Mouse (Mus musculus) CH12.LX (cell line): ENCODE data around the gene Rrad. TPM values are rescaled to one million over a fixed set of nuclear protein-coding genes. Genes with fewer than 3 reads are reported as not detected.

Experiments
- DNase-seq: peaks from one replicate; pipeline ENCODE4 v3.0.0-alpha.2; 2013; ENCODE audit errors: extremely low read depth
- H3K27ac ChIP-seq: 2 replicates; pipeline ENCODE4 v1.5.1; 2012; ENCODE audit warnings: low read depth, mild to moderate bottlenecking, control low read depth, moderate library complexity; ENCODE audit not compliant: insufficient read depth
- H3K27me3 ChIP-seq: replicated peaks from 2 replicates; pipeline ENCODE3; 2012; ENCODE audit warnings: inconsistent platforms
- H3K36me3 ChIP-seq, 2 experiments: replicated peaks in 1 of 2; 2 replicates each; pipeline versions ENCODE3 to v1.6.1; 2012; ENCODE audit warnings: inconsistent platforms in 1 of 2, low read length in 1 of 2, mild to moderate bottlenecking in 1 of 2, mixed read lengths in 1 of 2, moderate library complexity in 1 of 2; ENCODE audit not compliant: control insufficient read depth in 1 of 2, insufficient read depth in 1 of 2
- H3K4me1 ChIP-seq, 2 experiments: 2 replicates each; pipeline ENCODE4 v1.6.1; 2012; ENCODE audit warnings: inconsistent platforms in 1 of 2, moderate library complexity in 1 of 2; ENCODE audit not compliant: insufficient read depth in 2 of 2, control insufficient read depth in 1 of 2
- H3K4me2 ChIP-seq: 2 replicates; pipeline ENCODE4 v1.6.1; 2012; ENCODE audit warnings: low read depth, mild to moderate bottlenecking, control low read depth; ENCODE audit not compliant: poor library complexity, insufficient read depth, severe bottlenecking
- H3K4me3 ChIP-seq, 3 experiments: fragments of 150-350 bp in 1 of 3; sonication (generic) in 1 of 3; replicated peaks in 1 of 3; 2 replicates each; pipeline versions ENCODE3 to v1.5.1; 2011 to 2012; ENCODE audit warnings: low read depth in 2 of 3, low read length in 2 of 3, mild to moderate bottlenecking in 2 of 3, moderate library complexity in 2 of 3, control low read depth in 1 of 3, improper control_type of control experiment in 1 of 3, inconsistent platforms in 1 of 3, mixed read lengths in 1 of 3; ENCODE audit not compliant: poor library complexity in 1 of 3
- H3K79me2 ChIP-seq: replicated peaks from 2 replicates; pipeline ENCODE4 v1.6.1; 2012; ENCODE audit warnings: mild to moderate bottlenecking, moderate library complexity; ENCODE audit not compliant: control insufficient read depth, poor library complexity, insufficient read depth, severe bottlenecking; ENCODE audit errors: extremely low read depth
- H3K9ac ChIP-seq: 2 replicates; pipeline ENCODE4 v1.6.1; 2012; ENCODE audit warnings: low read depth, mild to moderate bottlenecking, control low read depth, moderate library complexity; ENCODE audit not compliant: insufficient read depth
- H3K9me3 ChIP-seq: replicated peaks from 2 replicates; pipeline ENCODE3; 2012; ENCODE audit warnings: low read length, inconsistent platforms, mixed read lengths
- BHLHE40 ChIP-seq: IDR thresholded peaks from 2 replicates; pipeline ENCODE4 v1.6.1; 2011; ENCODE audit warnings: mild to moderate bottlenecking, low read depth, low read length, improper control_type of control experiment
- CHD2 ChIP-seq: IDR thresholded peaks from 2 replicates; pipeline ENCODE4 v1.6.1; 2011; ENCODE audit warnings: low read length, improper control_type of control experiment
- CTCF ChIP-seq, 2 experiments: IDR thresholded peaks in 1 of 2; conservative IDR thresholded peaks in 1 of 2; 2 replicates each; pipeline ENCODE4 v1.5.1; 2011 to 2012; ENCODE audit warnings: low read depth in 2 of 2, low read length in 2 of 2, improper control_type of control experiment in 1 of 2, inconsistent platforms in 1 of 2, mild to moderate bottlenecking in 1 of 2, moderate library complexity in 1 of 2
- E2F4 ChIP-seq: IDR thresholded peaks from 2 replicates; pipeline ENCODE4 v1.6.1; 2011; ENCODE audit warnings: low read depth, low read length, improper control_type of control experiment; ENCODE audit not compliant: insufficient replicate concordance
- ELF1 ChIP-seq: IDR thresholded peaks from 2 replicates; pipeline ENCODE4 v1.6.1; 2014; ENCODE audit warnings: low read depth, mild to moderate bottlenecking, inconsistent platforms, low read length, improper control_type of control experiment
- EP300 ChIP-seq: IDR thresholded peaks from 2 replicates; pipeline ENCODE4 v1.6.1; 2011; ENCODE audit warnings: low read length, improper control_type of control experiment
- ETS1 ChIP-seq: conservative IDR thresholded peaks from 2 replicates; pipeline ENCODE4 v1.6.1; 2012; ENCODE audit warnings: low read depth, mild to moderate bottlenecking, inconsistent platforms, low read length, improper control_type of control experiment, moderate library complexity
- GABPA ChIP-seq: IDR thresholded peaks from 2 replicates; pipeline ENCODE4 v1.6.1; 2012; ENCODE audit warnings: low read depth, low read length, improper control_type of control experiment, inconsistent platforms; ENCODE audit not compliant: insufficient replicate concordance
- HCFC1 ChIP-seq: IDR thresholded peaks from 2 replicates; pipeline ENCODE4 v1.6.1; 2012; ENCODE audit warnings: low read depth, mild to moderate bottlenecking, inconsistent platforms, low read length, improper control_type of control experiment
- IRF4 ChIP-seq: IDR thresholded peaks from 2 replicates; pipeline ENCODE4 v1.6.1; 2014; ENCODE audit warnings: low read depth, mild to moderate bottlenecking, inconsistent platforms, low read length, improper control_type of control experiment
- JUN ChIP-seq: IDR thresholded peaks from 2 replicates; pipeline ENCODE4 v1.6.1; 2011; ENCODE audit warnings: low read depth, mild to moderate bottlenecking, low read length, improper control_type of control experiment, moderate library complexity; ENCODE audit not compliant: insufficient read depth
- JUND ChIP-seq: conservative IDR thresholded peaks from 2 replicates; pipeline ENCODE4 v1.6.1; 2011; ENCODE audit warnings: low read depth, low read length, improper control_type of control experiment
- KAT2A ChIP-seq: IDR thresholded peaks from 2 replicates; pipeline ENCODE4 v1.6.1; 2012; ENCODE audit warnings: low read length, improper control_type of control experiment, inconsistent platforms; ENCODE audit not compliant: insufficient replicate concordance
- MAX ChIP-seq: IDR thresholded peaks from 2 replicates; pipeline ENCODE4 v1.6.1; 2011; ENCODE audit warnings: low read length, improper control_type of control experiment
- MAZ ChIP-seq: IDR thresholded peaks from 2 replicates; pipeline ENCODE4 v1.6.1; 2012; ENCODE audit warnings: low read depth, mild to moderate bottlenecking, inconsistent platforms, low read length, improper control_type of control experiment, moderate library complexity
- MEF2A ChIP-seq: IDR thresholded peaks from 2 replicates; pipeline ENCODE4 v1.6.1; 2014; ENCODE audit warnings: low read depth, mild to moderate bottlenecking, inconsistent platforms, low read length, improper control_type of control experiment, borderline replicate concordance
- NELFE ChIP-seq: IDR thresholded peaks from 2 replicates; pipeline ENCODE4 v1.6.1; 2011; ENCODE audit warnings: low read depth, low read length, improper control_type of control experiment
- NRF1 ChIP-seq: IDR thresholded peaks from 2 replicates; pipeline ENCODE4 v1.6.1; 2014; ENCODE audit warnings: low read depth, mild to moderate bottlenecking, inconsistent platforms, low read length, improper control_type of control experiment, moderate library complexity
- POLR2A ChIP-seq: IDR thresholded peaks from 2 replicates; pipeline ENCODE4 v1.6.1; 2011; ENCODE audit warnings: low read depth, mild to moderate bottlenecking, improper control_type of control experiment, low read length
- POLR2AphosphoS2 ChIP-seq: IDR thresholded peaks from 2 replicates; pipeline ENCODE4 v1.6.1; 2011; ENCODE audit warnings: low read depth, low read length, improper control_type of control experiment
- RAD21 ChIP-seq: IDR thresholded peaks from 2 replicates; pipeline ENCODE4 v1.6.1; 2011; ENCODE audit warnings: low read depth, mild to moderate bottlenecking, low read length, improper control_type of control experiment, moderate library complexity
- RCOR1 ChIP-seq: conservative IDR thresholded peaks from 2 replicates; pipeline ENCODE4 v1.6.1; 2012; ENCODE audit warnings: low read depth, mild to moderate bottlenecking, inconsistent platforms, low read length, improper control_type of control experiment
- SIN3A ChIP-seq: IDR thresholded peaks from 2 replicates; pipeline ENCODE4 v1.6.1; 2012; ENCODE audit warnings: low read length, improper control_type of control experiment, inconsistent platforms
- SMC3 ChIP-seq: IDR thresholded peaks from 2 replicates; pipeline ENCODE4 v1.6.1; 2011; ENCODE audit warnings: low read depth, low read length, improper control_type of control experiment
- TCF12 ChIP-seq: IDR thresholded peaks from 2 replicates; pipeline ENCODE4 v1.6.1; 2014; ENCODE audit warnings: low read depth, mild to moderate bottlenecking, inconsistent platforms, low read length, improper control_type of control experiment
- UBTF ChIP-seq: IDR thresholded peaks from 2 replicates; pipeline ENCODE4 v1.6.1; 2012; ENCODE audit warnings: low read depth, mild to moderate bottlenecking, inconsistent platforms, low read length, improper control_type of control experiment, moderate library complexity
- USF2 ChIP-seq: conservative IDR thresholded peaks from 2 replicates; pipeline ENCODE4 v1.6.1; 2011; ENCODE audit warnings: low read depth, low read length, improper control_type of control experiment
- ZC3H11A ChIP-seq: IDR thresholded peaks from 2 replicates; pipeline ENCODE4 v1.6.1; 2012; ENCODE audit warnings: low read depth, mild to moderate bottlenecking, inconsistent platforms, low read length, improper control_type of control experiment
- ZMIZ1 ChIP-seq: IDR thresholded peaks from 2 replicates; pipeline ENCODE4 v1.6.1; 2012; ENCODE audit warnings: low read depth, mild to moderate bottlenecking, inconsistent platforms, low read length, improper control_type of control experiment
- ZNF384 ChIP-seq: IDR thresholded peaks from 2 replicates; pipeline ENCODE4 v1.6.1; 2012; ENCODE audit warnings: low read depth, low read length, improper control_type of control experiment, inconsistent platforms
- dilution Hi-C: fragments of 300-500 bp; cut with MboI; formaldehyde crosslinking; loops from 2 replicates; pipeline ENCODE4 v1.14.3; 2020; ENCODE audit warnings: low sequenced_read_pairs; ENCODE audit not compliant: extremely low pct_unique_long_range_greater_than_20kb, extremely low pct_ligation_motif_present
- in situ Hi-C: fragments of 300-500 bp; cut with MboI; formaldehyde crosslinking; loops from 3 replicates; pipeline ENCODE4 v1.14.3; 2019; ENCODE audit warnings: low sequenced_read_pairs, low pct_ligation_motif_present, low pct_unique_long_range_greater_than_20kb, mixed read lengths
- polyA plus RNA-seq: library from polyadenylated mRNA; unstranded; fragments of >175 nt; gene quantifications from 2 replicates; pipeline ENCODE4 v1.2.1, GENCODE M21; 2012; ENCODE audit warnings: low read depth; ENCODE audit not compliant: insufficient read length
- total RNA-seq, 2 experiments: library from RNA; depleted of rRNA; stranded (reverse); fragments of 300-350 nt in 1 of 2; fragments of >200 nt in 1 of 2; gene quantifications; 2 replicates each; pipeline ENCODE4 v1.2.3; 2012 to 2014

Rrad gene
- total and polyA plus RNA-seq, 3 experiments = 30.9 to 32.3 (median 31.7) TPM

DNA sequence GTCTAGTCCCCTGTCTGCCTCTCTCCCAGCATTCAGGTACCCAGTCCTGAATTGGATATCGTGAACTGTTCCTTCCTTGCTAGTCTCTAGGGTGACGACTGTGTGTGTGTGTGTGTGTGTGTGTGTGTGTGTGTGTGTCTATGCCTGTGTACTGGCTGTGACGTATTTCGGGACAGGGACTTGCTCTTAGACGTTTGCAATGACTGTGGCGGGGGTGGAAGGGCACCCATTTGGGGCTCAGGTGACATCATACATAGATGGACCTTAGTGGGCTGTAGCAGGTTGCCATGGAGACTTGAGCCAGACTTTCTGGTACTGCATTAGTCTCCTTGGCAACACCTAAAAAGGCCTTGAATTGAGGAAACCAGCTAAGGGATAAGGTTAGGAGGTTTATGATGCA is 1.4 kb upstream of the Rrad start:
- peak overlapping the region; percentile 78 for H3K4me2 ChIP-seq
- peaks cover 13 to 32% of the 10 kb centered on the region in 2 experiments for H3K4me1 ChIP-seq
- dilution Hi-C loops = no loop called here
- no peaks in the 10 kb centered on the region for H3K27me3 ChIP-seq
- DNase-seq = peak; percentile 45
- H3K9me3 ChIP-seq = no peaks in the 10 kb centered on the region
- peak overlapping the region; percentile 75; the same call in 1 of the 2 replicates for H3K9ac ChIP-seq
- H3K4me3 ChIP-seq = peak overlapping the region; percentile 39 to 61 (median 52)
- H3K36me3 ChIP-seq = peaks cover 17 to 59% of the 10 kb centered on the region in 2 experiments
- TF ChIP-seq IRF4 = no peak
- TF ChIP-seq UBTF = no peak
- TF ChIP-seq KAT2A = no peak
- TF ChIP-seq POLR2AphosphoS2 = no peak
- TF ChIP-seq CTCF (conservative IDR thresholded peaks at IDR 0.05 in 1 of 2, IDR thresholded peaks at IDR 0.05 in 1 of 2; ENCODE audit: low read depth in 2 of 2, low read length in 2 of 2) = no peak
- TF ChIP-seq SMC3 = no peak
- no peak for TF ChIP-seq SIN3A
- TF ChIP-seq ELF1 = 0 out of 2 replicates have a peak, but pooled peaks have one; percentile 3
- no peak for TF ChIP-seq E2F4
- no peak for TF ChIP-seq RAD21
- TF ChIP-seq EP300 = no peak
- no peak for TF ChIP-seq TCF12
- TF ChIP-seq NELFE = no peak
- no peak for TF ChIP-seq ZC3H11A
- TF ChIP-seq ETS1 = 0 out of 2 replicates have a peak, but pooled peaks have one; percentile 24
- no peak for TF ChIP-seq RCOR1
- no peak for TF ChIP-seq HCFC1
- H3K79me2 ChIP-seq = no peaks in the 10 kb centered on the region
- in situ Hi-C loops = no loop called here
- H3K27ac ChIP-seq = peak overlapping the region; percentile 61

DNA sequence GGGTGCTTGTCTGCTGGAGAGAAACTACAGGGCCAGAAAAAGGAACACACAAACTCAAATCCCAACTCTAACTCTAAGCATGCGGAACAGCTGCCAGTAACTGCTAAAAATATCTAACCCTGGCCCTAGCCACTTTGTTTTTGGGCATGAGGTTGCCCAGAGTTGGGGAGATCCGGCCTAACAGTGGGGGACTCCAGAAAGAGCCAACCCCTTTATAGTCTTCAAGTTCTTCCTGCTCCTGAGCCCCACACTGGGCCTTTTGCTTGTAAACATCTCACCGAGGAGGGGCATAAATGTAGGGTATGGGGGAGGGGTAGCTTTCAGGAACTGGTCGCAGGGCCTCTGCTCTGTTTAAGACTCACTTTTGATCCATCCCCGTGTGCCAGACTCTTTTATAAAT is 848 bp upstream of the Rrad start:
- Histone ChIP-seq H3K9ac (peak overlapping the region; percentile 75), H3K36me3 (peaks cover 17 to 58% of the 10 kb centered on the region in 2 experiments), H3K27ac (peak overlapping the region; percentile 61; the same call in 1 of the 2 replicates), H3K27me3 (no peaks in the 10 kb centered on the region), H3K4me1 (peaks cover 13 to 32% of the 10 kb centered on the region in 2 experiments), H3K79me2 (no peaks in the 10 kb centered on the region), H3K4me2 (peak overlapping the region; percentile 78), H3K9me3 (no peaks in the 10 kb centered on the region), H3K4me3 (peak overlapping the region; percentile 46 to 61 (median 52))
- dilution Hi-C loops = no loop called here
- in situ Hi-C loops = no loop called here
- peak; percentile 60 for DNase-seq
- TF ChIP-seq ELF1 = peak; percentile 28; the same call in 1 of the 2 replicates
- 0 out of 2 replicates have a peak, but pooled peaks have one; percentile 17 for TF ChIP-seq ETS1
- no peak for TF ChIP-seq SIN3A
- no peak for TF ChIP-seq ZNF384
- no peak for TF ChIP-seq ZMIZ1
- no peak for TF ChIP-seq UBTF
- no peak for TF ChIP-seq HCFC1
- no peak for TF ChIP-seq JUN
- no peak; the same call in 1 of the 2 replicates for TF ChIP-seq POLR2A
- peak; percentile 16; the same call in 1 of the 2 replicates for TF ChIP-seq IRF4
- TF ChIP-seq CHD2 = peak; percentile 68; the same call in 1 of the 2 replicates
- TF ChIP-seq SMC3 = no peak
- no peak for TF ChIP-seq RAD21
- TF ChIP-seq GABPA = no peak
- TF ChIP-seq JUND = no peak
- peak; percentile 74; the same call in 1 of the 2 replicates for TF ChIP-seq MEF2A
- no peak for TF ChIP-seq KAT2A
- no peak for TF ChIP-seq POLR2AphosphoS2
- TF ChIP-seq NRF1 = no peak
- 0 out of 2 replicates have a peak, but pooled peaks have one; percentile 55 for TF ChIP-seq MAZ
- no peak for TF ChIP-seq USF2
- peak; percentile 1; the same call in 1 of the 2 replicates for TF ChIP-seq MAX
- no peak for TF ChIP-seq BHLHE40
- no peak for TF ChIP-seq E2F4
- TF ChIP-seq ZC3H11A = no peak
